Mouse (Mus musculus) megakaryocyte, embryonic 14.5 days (primary cell): ENCODE data around the gene Tgfbr2.

Experiments used
- FLI1 ChIP-seq: IDR thresholded peaks from 2 replicates; pipeline ENCODE4 v1.6.1; 2012; ENCODE audit warnings: low read length, inconsistent platforms, mixed read lengths
- GATA1 ChIP-seq: IDR thresholded peaks from 3 replicates; pipeline ENCODE4 v1.6.1; 2012; ENCODE audit warnings: mixed read lengths, low read length, inconsistent platforms, borderline replicate concordance

- TF ChIP-seq GATA1 (no peak), FLI1 (no peak)
These were observed 116.0 kb downstream of the Tgfbr2 start for GRCm38 (mm10) chr9:116059156-116059555.
